In the genomic region with DNA sequence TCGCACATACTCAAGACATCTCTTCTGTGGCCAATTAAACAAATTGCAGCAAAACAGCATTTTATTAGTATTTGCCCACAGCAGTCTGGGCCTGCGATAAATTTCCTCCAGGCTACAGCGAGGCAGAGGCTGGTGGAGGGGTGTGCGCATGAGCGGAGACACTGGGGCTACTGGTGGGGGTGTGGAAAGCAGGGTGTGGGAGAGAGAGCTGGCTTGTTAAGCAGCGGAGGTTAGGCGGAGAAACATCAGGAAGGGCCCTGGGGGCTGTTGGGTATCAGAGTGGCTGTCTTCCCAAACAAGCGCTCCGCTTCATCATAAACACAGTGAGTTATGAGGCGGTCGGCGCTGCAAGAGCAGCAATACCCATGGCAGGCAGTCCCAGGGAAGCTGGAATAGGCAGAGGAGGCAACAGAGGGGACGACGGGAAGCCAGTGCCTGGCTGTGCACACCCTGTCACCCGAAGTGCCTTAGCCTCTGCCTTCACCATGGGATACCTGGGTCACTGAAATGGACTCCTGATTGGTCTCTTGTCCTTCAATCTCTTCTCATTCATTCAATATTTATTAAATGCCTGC, we compare ENCODE assay signal across 9 mouse cellular contexts.
DNase-seq lines count a peak whose midpoint lies in the region; ATAC-seq and TF ChIP-seq lines count a peak whose summit lies in the region.
"Had no signal": no experiment of that assay in that cellular context is flagged by ENCODE, and none has a peak within 500 bp of the region (broad histone marks: within the 10 kb centered on the region; RNA-seq: fewer than 3 reads in every experiment).

No protein-coding gene starts in this region.

- TF ChIP-seq CTCF in hindbrain, postnatal 0 days (IDR thresholded peaks at IDR 0.05; ENCODE audit: low read depth) = no peak
- no peak for TF ChIP-seq CTCF in midbrain, postnatal 0 days (IDR thresholded peaks at IDR 0.05)

- 25% methylated on average over 15 of the region's 15 CpGs for WGBS in embryonic facial prominence, embryonic 15.5 days
- 34% methylated on average over 15 of the region's 15 CpGs for WGBS in hindbrain, postnatal 0 days
- 35% methylated on average over 15 of the region's 15 CpGs for WGBS in midbrain, postnatal 0 days

- no peak for ATAC-seq in embryonic facial prominence, embryonic 15.5 days (ENCODE audit: insufficient number of reproducible peaks, low FRiP score, low TSS enrichment, low read depth)
- peak; percentile 69; the same call in 1 of the 2 replicates for ATAC-seq in hindbrain, postnatal 0 days
- no peak; the same call in 1 of the 2 replicates for ATAC-seq in midbrain, postnatal 0 days (ENCODE audit: low FRiP score)
- no peak for ATAC-seq in megakaryocyte progenitor cell, adult 5-6 weeks (replicated peaks; ENCODE audit: poor library complexity)

- DNase-seq in layer of hippocampus, adult 18-20 months (ENCODE audit: low spot score in 2 of 2) = peak; percentile 4 to 5
- DNase-seq in layer of hippocampus, adult 11-12 months (ENCODE audit: low spot score) = no peak
- peak; percentile 30 for DNase-seq in hindbrain, postnatal 0 days (ENCODE audit: low spot score)
- DNase-seq in midbrain, postnatal 0 days (ENCODE audit: low spot score) = peak; percentile 51
- DNase-seq in cerebellum, adult 8-10 months = no peak
- DNase-seq: liver, embryonic 13.5 days had no signal

- H3K27ac ChIP-seq in embryonic facial prominence, embryonic 15.5 days (replicated peaks) = no peak overlapping the region
- H3K27ac ChIP-seq in hindbrain, postnatal 0 days = no peak overlapping the region
- no peak overlapping the region for H3K27ac ChIP-seq in midbrain, postnatal 0 days (ENCODE audit: low read depth, low read length)
- H3K27ac ChIP-seq: liver, embryonic 13.5 days had no signal

- H3K36me3 ChIP-seq in embryonic facial prominence, embryonic 15.5 days = no peaks in the 10 kb centered on the region
- no peaks in the 10 kb centered on the region for H3K36me3 ChIP-seq in hindbrain, postnatal 0 days (ENCODE audit: insufficient read depth, low read length)
- H3K36me3 ChIP-seq in midbrain, postnatal 0 days (ENCODE audit: insufficient read depth, low read length) = no peaks in the 10 kb centered on the region
- H3K36me3 ChIP-seq: G1E; liver, embryonic 13.5 days had no signal

- 0 out of 2 replicates have a peak, but pooled peaks cover 7% of the 10 kb centered on the region for H3K4me1 ChIP-seq in embryonic facial prominence, embryonic 15.5 days
- H3K4me1 ChIP-seq in hindbrain, postnatal 0 days (ENCODE audit: insufficient read depth, low read length) = no peaks in the 10 kb centered on the region
- no peaks in the 10 kb centered on the region for H3K4me1 ChIP-seq in midbrain, postnatal 0 days (ENCODE audit: insufficient read depth, low read length)

- H3K4me3 ChIP-seq in embryonic facial prominence, embryonic 15.5 days (replicated peaks) = no peak overlapping the region
- H3K4me3 ChIP-seq in hindbrain, postnatal 0 days (ENCODE audit: low read length) = no peak overlapping the region
- H3K4me3 ChIP-seq in midbrain, postnatal 0 days (ENCODE audit: low read depth, low read length) = peak overlapping the region; percentile 2; the same call in 1 of the 2 replicates
- H3K4me3 ChIP-seq: liver, embryonic 13.5 days had no signal

- H3K9ac ChIP-seq in embryonic facial prominence, embryonic 15.5 days = no peak overlapping the region
- no peak overlapping the region for H3K9ac ChIP-seq in hindbrain, postnatal 0 days (replicated peaks; ENCODE audit: low read length)
- H3K9ac ChIP-seq in midbrain, postnatal 0 days (replicated peaks; ENCODE audit: low read length, poor library complexity, severe bottlenecking) = no peak overlapping the region
- H3K9ac ChIP-seq: liver, embryonic 13.5 days had no signal

- H3K4me2 ChIP-seq in embryonic facial prominence, embryonic 15.5 days (replicated peaks) = 0 out of 2 replicates have a peak overlapping the region, but pooled peaks have one; percentile 8
- peak overlapping the region; percentile 30 for H3K4me2 ChIP-seq in hindbrain, postnatal 0 days (ENCODE audit: low read depth, low read length)
- H3K4me2 ChIP-seq in midbrain, postnatal 0 days (ENCODE audit: low read depth, low read length, poor library complexity, severe bottlenecking) = peak overlapping the region; percentile 28; the same call in 1 of the 2 replicates
- H3K4me2 ChIP-seq: liver, embryonic 13.5 days had no signal

- H3K27me3 ChIP-seq in embryonic facial prominence, embryonic 15.5 days = peaks cover 29% of the 10 kb centered on the region
- no peaks in the 10 kb centered on the region for H3K27me3 ChIP-seq in hindbrain, postnatal 0 days (ENCODE audit: insufficient read depth, low read length)
- H3K27me3 ChIP-seq in midbrain, postnatal 0 days (ENCODE audit: insufficient read depth, low read length) = peaks cover 3% of the 10 kb centered on the region; the same call in 1 of the 2 replicates

- H3K9me3 ChIP-seq in embryonic facial prominence, embryonic 15.5 days (replicated peaks) = no peaks in the 10 kb centered on the region
- H3K9me3 ChIP-seq in hindbrain, postnatal 0 days (ENCODE audit: low read length) = no peaks in the 10 kb centered on the region
- H3K9me3 ChIP-seq in midbrain, postnatal 0 days (ENCODE audit: low read length) = no peaks in the 10 kb centered on the region
- H3K9me3 ChIP-seq: G1E; liver, embryonic 13.5 days had no signal

Comparison
In these comparisons a context has a peak if more than half of its experiments do, and no peak if none do; other contexts are left out.
1. DNase-seq: peak in layer of hippocampus, adult 18-20 months (2 of 2), hindbrain, postnatal 0 days (single experiment) and midbrain, postnatal 0 days (single experiment); none in layer of hippocampus, adult 11-12 months (single experiment) and cerebellum, adult 8-10 months (single experiment).
2. Peak in every context shown above with its lines, with median percentiles within 50 percentile points of each other: H3K4me2 ChIP-seq.